Mouse (Mus musculus) brain, embryonic 14.5 days (tissue): ENCODE results near the gene Ppp2r5c. TPM values are rescaled to one million over a fixed set of nuclear protein-coding genes. Genes with fewer than 3 reads are reported as not detected.

Experiments
- DNase-seq: peaks from one replicate; pipeline ENCODE4 v3.0.0-alpha.2; 2011; ENCODE audit warnings: low read depth
- CTCF ChIP-seq: fragments of 200-500 bp; IDR thresholded peaks from 2 replicates; pipeline ENCODE4 v1.5.1; 2012; ENCODE audit warnings: inconsistent platforms, mild to moderate bottlenecking, moderate library complexity, borderline replicate concordance; ENCODE audit not compliant: insufficient read depth, insufficient read length; ENCODE audit errors: extremely low read depth
- POLR2A ChIP-seq: fragments of 200-500 bp; IDR thresholded peaks from 2 replicates; pipeline ENCODE4 v1.6.1; 2012; ENCODE audit warnings: mild to moderate bottlenecking, inconsistent platforms, borderline replicate concordance; ENCODE audit not compliant: poor library complexity, insufficient read depth, insufficient read length, severe bottlenecking; ENCODE audit errors: extremely low read depth
- polyA plus RNA-seq: library from polyadenylated mRNA; depleted of rRNA; stranded (reverse); fragments of >200 nt; gene quantifications from 2 replicates; pipeline ENCODE4 v1.2.3, GENCODE M21; 2012

The Ppp2r5c gene
- polyA plus RNA-seq, 1 experiment, result 101 TPM

GRCm38 (mm10) chr12:110507714-110508297, 60.9 kb downstream of the Ppp2r5c start:
- TF ChIP-seq CTCF, result no peak
- no peak for TF ChIP-seq POLR2A
- DNase-seq, result peak; percentile 31

- TF ChIP-seq POLR2A (no peak), CTCF (no peak)
- no peak for DNase-seq
Observed at GRCm38 (mm10) chr12:110508680-110509079, 61.8 kb downstream of the Ppp2r5c start.

DNA sequence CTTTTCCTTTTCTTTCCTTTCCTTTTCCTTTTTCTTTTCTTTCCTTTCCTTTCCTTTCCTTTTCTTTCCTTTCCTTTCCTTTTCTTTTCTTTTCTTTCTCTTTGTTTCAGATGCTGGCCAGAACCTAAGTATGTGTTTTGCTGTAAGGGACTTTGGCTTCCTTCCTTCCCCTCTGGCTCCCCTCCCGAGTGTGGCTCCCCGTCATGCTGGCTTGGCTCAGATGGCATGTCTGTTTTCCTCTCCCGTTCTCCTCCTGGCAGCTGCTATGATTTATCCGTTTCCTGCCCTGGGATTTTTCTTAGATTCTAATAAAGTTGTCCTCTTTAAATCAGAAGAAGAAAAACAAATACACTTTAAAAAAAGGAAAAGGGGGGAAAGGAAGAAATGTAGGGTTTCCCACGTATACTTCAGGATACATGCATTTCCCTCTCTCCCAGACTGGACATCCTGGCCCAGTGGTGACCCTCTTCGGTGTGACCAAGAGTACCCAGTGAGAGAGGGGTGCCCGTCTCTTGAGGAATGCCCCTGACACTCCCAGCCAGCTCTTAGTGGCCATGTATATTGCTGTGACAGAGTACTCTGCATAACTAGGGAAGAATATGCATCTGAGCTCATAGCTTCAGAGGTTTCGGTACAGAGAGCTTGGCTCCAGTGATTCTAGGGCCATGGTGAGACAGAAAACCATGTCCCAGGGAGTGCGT, 63.4 kb downstream of the Ppp2r5c start:
- DNase-seq, result peak; percentile 75
- TF ChIP-seq CTCF (no peak), POLR2A (no peak)

DNA sequence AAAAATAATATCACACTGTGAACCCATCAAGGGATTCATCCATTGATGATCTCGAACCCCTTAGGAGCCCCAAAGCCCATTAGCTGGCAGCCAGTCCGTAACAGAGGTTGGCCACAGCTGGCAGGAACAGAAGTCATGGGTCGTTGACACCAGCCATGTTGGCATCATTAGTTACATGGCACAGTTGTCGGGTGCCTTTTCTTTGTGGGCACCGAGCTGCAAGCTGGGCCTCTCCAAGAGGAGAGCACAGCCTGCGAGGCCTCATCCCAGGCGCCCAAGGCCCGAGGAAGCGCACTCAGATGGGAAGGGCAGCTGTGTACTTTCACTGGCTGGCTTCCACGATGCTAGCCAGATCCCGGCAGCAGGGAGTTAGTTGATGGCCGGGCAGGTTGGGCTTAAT, 64.3 kb downstream of the Ppp2r5c start:
- peak; percentile 36 for DNase-seq
- TF ChIP-seq POLR2A, result no peak
- no peak for TF ChIP-seq CTCF

DNA sequence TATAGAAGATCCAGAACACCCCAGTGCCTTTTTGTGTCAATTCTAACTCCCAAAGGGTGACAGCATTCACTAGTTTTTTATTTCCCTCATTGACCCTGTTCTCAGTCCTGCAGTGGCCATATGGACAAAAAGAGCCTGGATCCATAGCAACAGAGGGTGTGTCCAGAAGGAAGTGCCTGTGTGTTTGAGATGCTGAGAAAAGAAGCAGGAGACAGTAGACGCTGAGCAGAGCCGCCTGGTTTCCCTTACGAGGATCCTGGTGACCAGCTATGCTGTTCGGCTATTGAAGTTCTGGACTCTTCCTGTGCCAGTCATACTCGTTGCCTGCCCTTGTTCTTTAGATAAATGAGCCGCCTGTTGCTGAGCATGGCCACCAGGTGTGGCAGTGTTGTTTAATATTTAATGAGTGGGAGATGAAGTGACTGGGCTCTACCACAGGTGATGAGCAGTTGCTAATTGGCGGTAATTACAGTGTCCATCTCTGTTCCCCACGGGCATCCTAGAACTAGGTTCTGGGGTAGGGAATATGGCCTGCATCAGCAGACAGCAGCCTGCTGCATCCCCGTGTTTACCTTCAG, 65.0 kb downstream of the Ppp2r5c start:
- no peak for TF ChIP-seq CTCF
- DNase-seq, result no peak

DNA sequence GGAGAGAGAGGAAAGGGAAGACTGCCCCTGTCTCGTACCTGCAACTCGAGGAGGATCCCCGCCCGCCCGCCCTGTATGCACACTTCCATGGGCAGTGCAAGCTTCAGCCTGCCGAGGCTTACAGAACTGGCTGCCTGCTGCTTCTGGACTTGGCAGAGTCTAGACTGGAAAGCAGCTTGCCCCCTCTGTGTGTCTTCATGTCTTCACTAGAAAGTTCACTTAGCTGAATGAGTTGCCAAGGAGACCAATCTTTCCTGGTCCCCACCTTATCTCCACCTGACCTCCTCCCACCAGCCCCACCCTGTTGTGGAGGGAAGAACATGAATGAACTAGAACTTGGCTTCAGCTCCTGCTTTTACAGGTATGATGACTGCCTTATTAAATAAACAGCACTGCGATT, 66.0 kb downstream of the Ppp2r5c start:
- TF ChIP-seq CTCF (no peak), POLR2A (no peak)
- no peak for DNase-seq

GRCm38 (mm10) chr12:110515676-110516075, 68.8 kb downstream of the Ppp2r5c start:
- TF ChIP-seq CTCF (no peak), POLR2A (no peak)
- DNase-seq, result no peak

DNA sequence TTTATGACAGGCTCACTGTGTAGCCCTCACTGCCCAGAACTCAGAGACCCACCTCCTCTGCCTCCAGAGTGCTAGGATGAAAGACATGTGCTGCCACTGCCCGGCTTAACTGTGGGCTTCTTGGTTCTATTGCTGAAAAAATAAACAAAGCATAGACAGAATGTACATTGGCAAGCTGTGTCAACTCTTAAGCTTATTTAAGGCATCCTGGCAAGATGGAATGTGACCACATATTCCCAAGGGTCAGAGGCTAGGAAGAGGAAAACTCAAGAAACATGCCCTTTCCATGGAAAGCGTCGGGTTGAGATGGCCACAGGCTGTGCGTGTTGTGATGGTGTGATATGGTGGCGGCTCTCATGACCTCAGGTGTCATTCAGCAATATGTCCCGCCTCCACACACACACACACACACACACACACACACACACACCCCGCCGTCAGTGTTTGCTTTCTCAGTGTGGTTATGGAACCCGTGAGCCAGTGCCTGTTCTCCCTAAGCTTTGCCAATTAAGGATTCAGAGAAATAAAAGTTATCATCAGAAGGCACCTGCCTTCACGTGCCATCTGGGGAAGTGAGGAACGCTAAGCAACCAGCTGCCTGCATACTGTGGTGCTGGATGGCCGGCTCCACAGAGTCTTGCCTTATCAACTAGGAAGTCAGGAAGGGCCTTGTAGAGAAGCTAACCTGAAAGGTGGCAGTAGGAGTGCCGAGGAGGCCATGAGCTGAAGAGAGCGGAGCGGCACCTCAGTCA, 73.5 kb downstream of the Ppp2r5c start:
- no peak for DNase-seq
- no peak for TF ChIP-seq CTCF
- TF ChIP-seq POLR2A, result no peak

GRCm38 (mm10) chr12:110523526-110523925, 76.6 kb downstream of the Ppp2r5c start:
- DNase-seq, result no peak

GRCm38 (mm10) chr12:110532711-110533110, 85.8 kb downstream of the Ppp2r5c start:
- TF ChIP-seq POLR2A, result no peak
- no peak for TF ChIP-seq CTCF
- DNase-seq, result no peak

More at GRCm38 (mm10) chr12:110523526-110523925, 76.6 kb downstream of the Ppp2r5c start:
- TF ChIP-seq POLR2A, result no peak
- no peak for TF ChIP-seq CTCF

GRCm38 (mm10) chr12:110533151-110533550, 86.2 kb downstream of the Ppp2r5c start:
- DNase-seq, result no peak
- TF ChIP-seq CTCF (no peak), POLR2A (no peak)
